Mouse (Mus musculus): ENCODE data around the gene AI837181. TPM values are rescaled to one million over a fixed set of nuclear protein-coding genes. Genes with fewer than 3 reads are reported as not detected.

Gene AI837181
- polyA plus RNA-seq, 1 experiment from 2014 or later = 69.7 TPM

- H3K4me2 ChIP-seq = no peak overlapping the region
- no peak overlapping the region for H3K9ac ChIP-seq
- WGBS = 93% methylated on average over 6 of the region's 6 CpGs
- no peak for ATAC-seq (ENCODE audit: low FRiP score)
- H3K27ac ChIP-seq = no peak overlapping the region
- no peaks in the 10 kb centered on the region for H3K27me3 ChIP-seq
- H3K36me3 ChIP-seq = peaks cover 64% of the 10 kb centered on the region
- H3K4me3 ChIP-seq = no peak overlapping the region
- peaks cover 26% of the 10 kb centered on the region for H3K4me1 ChIP-seq (replicated peaks)
- H3K9me3 ChIP-seq = no peaks in the 10 kb centered on the region
These were observed 42.1 kb downstream of the AI837181 start for GRCm38 (mm10) chr19:5466916-5467500.

- Histone ChIP-seq H3K27ac (no peak within 1 kb of the TSS), H3K4me3 (no peak within 1 kb of the TSS), H3K4me1 (replicated peaks) (peaks cover 23% of the 10 kb centered on the region), H3K4me2 (no peak within 1 kb of the TSS), H3K9me3 (no peaks in the 10 kb centered on the region), H3K27me3 (no peaks in the 10 kb centered on the region), H3K36me3 (peaks cover 51% of the 10 kb centered on the region), H3K9ac (no peak within 1 kb of the TSS; the same call in 1 of the 2 replicates)
- WGBS = 70% methylated on average over 5 of the region's 5 CpGs
- no peak for ATAC-seq (ENCODE audit: low FRiP score)
These were observed 43.4 kb downstream of the AI837181 start, which contains the start of gene Ctsw for GRCm38 (mm10) chr19:5468374-5468773. TSS of gene Ctsw (minus strand) at chr19:5468507.

GRCm38 (mm10) chr19:5471846-5472245 lies 46.9 kb downstream of the AI837181 start:
- Histone ChIP-seq H3K36me3 (peaks cover 16% of the 10 kb centered on the region), H3K4me1 (replicated peaks) (peaks cover 28% of the 10 kb centered on the region), H3K9me3 (no peaks in the 10 kb centered on the region), H3K9ac (no peak overlapping the region), H3K4me3 (no peak overlapping the region), H3K27me3 (no peaks in the 10 kb centered on the region), H3K27ac (no peak overlapping the region), H3K4me2 (no peak overlapping the region)
- ATAC-seq (ENCODE audit: low FRiP score) = no peak
- WGBS = 50% methylated on average over 5 of the region's 5 CpGs

- 79% methylated on average over 3 of the region's 3 CpGs for WGBS
- H3K27ac ChIP-seq = no peak overlapping the region
These were observed 47.9 kb downstream of the AI837181 start for GRCm38 (mm10) chr19:5472857-5473256.

GRCm38 (mm10) chr19:5473720-5474119 lies 48.8 kb downstream of the AI837181 start, which contains the start of gene Efemp2:
TSS of gene Efemp2 (plus strand) at chr19:5473954.
- Histone ChIP-seq H3K27me3 (no peaks in the 10 kb centered on the region), H3K4me2 (peak within 1 kb of the TSS; percentile 95), H3K4me1 (replicated peaks) (peaks cover 28% of the 10 kb centered on the region), H3K9ac (peak within 1 kb of the TSS; percentile 86), H3K36me3 (peaks cover 11% of the 10 kb centered on the region), H3K27ac (peak within 1 kb of the TSS; percentile 69), H3K9me3 (no peaks in the 10 kb centered on the region), H3K4me3 (peak within 1 kb of the TSS; percentile 58)
- 3% methylated on average over 22 of the region's 22 CpGs for WGBS
- ATAC-seq (ENCODE audit: low FRiP score) = peak; percentile 58

More at GRCm38 (mm10) chr19:5472857-5473256, 47.9 kb downstream of the AI837181 start:
- Histone ChIP-seq H3K4me1 (replicated peaks) (peaks cover 28% of the 10 kb centered on the region), H3K9me3 (no peaks in the 10 kb centered on the region), H3K9ac (no peak overlapping the region), H3K4me3 (no peak overlapping the region), H3K4me2 (no peak overlapping the region), H3K36me3 (peaks cover 11% of the 10 kb centered on the region), H3K27me3 (no peaks in the 10 kb centered on the region)
- no peak for ATAC-seq (ENCODE audit: low FRiP score)

GRCm38 (mm10) chr19:5474281-5475068 lies 49.5 kb downstream of the AI837181 start:
- Histone ChIP-seq H3K4me3 (peak overlapping the region; percentile 58), H3K4me1 (replicated peaks) (peaks cover 28% of the 10 kb centered on the region), H3K9ac (peak overlapping the region; percentile 86), H3K27ac (peak overlapping the region; percentile 69), H3K27me3 (no peaks in the 10 kb centered on the region), H3K36me3 (peaks cover 19% of the 10 kb centered on the region), H3K9me3 (no peaks in the 10 kb centered on the region), H3K4me2 (peak overlapping the region; percentile 95)
- under 1% methylated on average over 46 of the region's 68 CpGs for WGBS
- peak; percentile 60 for ATAC-seq (ENCODE audit: low FRiP score)

GRCm38 (mm10) chr19:5475069-5475714 lies 50.2 kb downstream of the AI837181 start:
- H3K4me1 ChIP-seq (replicated peaks) = peaks cover 28% of the 10 kb centered on the region
- peak overlapping the region; percentile 86 for H3K9ac ChIP-seq
- H3K9me3 ChIP-seq = no peaks in the 10 kb centered on the region
- H3K4me3 ChIP-seq = peak overlapping the region; percentile 58
- peaks cover 25% of the 10 kb centered on the region for H3K36me3 ChIP-seq
- no peak for ATAC-seq (ENCODE audit: low FRiP score)
- 22% methylated on average over 13 of the region's 13 CpGs for WGBS
- no peaks in the 10 kb centered on the region for H3K27me3 ChIP-seq
- peak overlapping the region; percentile 69 for H3K27ac ChIP-seq
- peak overlapping the region; percentile 95 for H3K4me2 ChIP-seq

Other genes starting within 250 kb of the AI837181 start
- gene Pacs1, start 152.0 kb upstream of the AI837181 start, polyA plus RNA-seq (2015; fragmentation: Nextera tagmentation; extraction: Ambion mirVana) = 33.9 TPM in 2 replicates
- gene Sf3b2, start 129.7 kb upstream of the AI837181 start, polyA plus RNA-seq (2015; fragmentation: Nextera tagmentation; extraction: Ambion mirVana) = 373 and 377 TPM in 2 replicates
- gene Gal3st3, start 126.8 kb upstream of the AI837181 start, polyA plus RNA-seq (2015; fragmentation: Nextera tagmentation; extraction: Ambion mirVana) = 34.1 and 36.0 TPM in 2 replicates
- gene Catsper1, start 89.4 kb upstream of the AI837181 start, polyA plus RNA-seq (2015; fragmentation: Nextera tagmentation; extraction: Ambion mirVana) = not detected in 2 replicates
- gene Cst6, start 75.6 kb upstream of the AI837181 start, polyA plus RNA-seq (2015; fragmentation: Nextera tagmentation; extraction: Ambion mirVana) = 5.4 and 6.3 TPM in 2 replicates
- 53.3 and 56.4 TPM in 2 replicates for gene Eif1ad, start 58.4 kb upstream of the AI837181 start, polyA plus RNA-seq (2015; fragmentation: Nextera tagmentation; extraction: Ambion mirVana)
- 330 and 334 TPM in 2 replicates for gene Banf1, start 58.0 kb upstream of the AI837181 start, polyA plus RNA-seq (2015; fragmentation: Nextera tagmentation; extraction: Ambion mirVana)
- 72.1 and 73.0 TPM in 2 replicates for gene Sart1, start 36.4 kb upstream of the AI837181 start, polyA plus RNA-seq (2015; fragmentation: Nextera tagmentation; extraction: Ambion mirVana)
- gene Tsga10ip, start 22.6 kb upstream of the AI837181 start, polyA plus RNA-seq (2015; fragmentation: Nextera tagmentation; extraction: Ambion mirVana) = 0.18 TPM in 1 of 2 replicates, not detected in the other
- 322 and 323 TPM in 2 replicates for gene Drap1, start 165 bp upstream of the AI837181 start, polyA plus RNA-seq (2015; fragmentation: Nextera tagmentation; extraction: Ambion mirVana)
- gene Fosl1, start 22.4 kb downstream of the AI837181 start, polyA plus RNA-seq (2015; fragmentation: Nextera tagmentation; extraction: Ambion mirVana) = 0.48 TPM in 1 of 2 replicates, not detected in the other
- gene Ccdc85b, start 32.8 kb downstream of the AI837181 start, polyA plus RNA-seq (2015; fragmentation: Nextera tagmentation; extraction: Ambion mirVana) = 9.6 and 10.2 TPM in 2 replicates
- 169 and 179 TPM in 2 replicates for gene Fibp, start 35.5 kb downstream of the AI837181 start, polyA plus RNA-seq (2015; fragmentation: Nextera tagmentation; extraction: Ambion mirVana)
- 5.0 and 5.8 TPM in 2 replicates for gene Ctsw, start 43.4 kb downstream of the AI837181 start, polyA plus RNA-seq (2015; fragmentation: Nextera tagmentation; extraction: Ambion mirVana)
- gene Efemp2, start 48.8 kb downstream of the AI837181 start, polyA plus RNA-seq (2015; fragmentation: Nextera tagmentation; extraction: Ambion mirVana) = 45.6 and 48.7 TPM in 2 replicates
- gene Mus81, start 63.3 kb downstream of the AI837181 start, polyA plus RNA-seq (2015; fragmentation: Nextera tagmentation; extraction: Ambion mirVana) = 42.6 and 49.7 TPM in 2 replicates
- 3,676 and 3,692 TPM in 2 replicates for gene Cfl1, start 65.3 kb downstream of the AI837181 start, polyA plus RNA-seq (2015; fragmentation: Nextera tagmentation; extraction: Ambion mirVana)
- 0.58 TPM in 1 of 2 replicates, not detected in the other for gene 1700020D05Rik, start 78.6 kb downstream of the AI837181 start, polyA plus RNA-seq (2015; fragmentation: Nextera tagmentation; extraction: Ambion mirVana)
- 80.3 and 81.1 TPM in 2 replicates for gene Snx32, start 85.4 kb downstream of the AI837181 start, polyA plus RNA-seq (2015; fragmentation: Nextera tagmentation; extraction: Ambion mirVana)
- 0.21 TPM in 1 of 2 replicates, not detected in the other for gene Ovol1, start 135.5 kb downstream of the AI837181 start, polyA plus RNA-seq (2015; fragmentation: Nextera tagmentation; extraction: Ambion mirVana)
- 2.2 and 2.9 TPM in 2 replicates for gene Ap5b1, start 142.9 kb downstream of the AI837181 start, polyA plus RNA-seq (2015; fragmentation: Nextera tagmentation; extraction: Ambion mirVana)
- 71.2 and 80.6 TPM in 2 replicates for gene Rnaseh2c, start 176.7 kb downstream of the AI837181 start, polyA plus RNA-seq (2015; fragmentation: Nextera tagmentation; extraction: Ambion mirVana)
- 77.2 and 79.7 TPM in 2 replicates for gene Kat5, start 185.1 kb downstream of the AI837181 start, polyA plus RNA-seq (2015; fragmentation: Nextera tagmentation; extraction: Ambion mirVana)
- 30.1 and 35.2 TPM in 2 replicates for gene Rela, start 212.3 kb downstream of the AI837181 start, polyA plus RNA-seq (2015; fragmentation: Nextera tagmentation; extraction: Ambion mirVana)
- 15.0 and 15.4 TPM in 2 replicates for gene Sipa1, start 238.6 kb downstream of the AI837181 start, polyA plus RNA-seq (2015; fragmentation: Nextera tagmentation; extraction: Ambion mirVana)

All from hindbrain, embryonic 13.5 days (tissue).